Mouse (Mus musculus) megakaryocyte, embryonic 14.5 days (primary cell): Measurements from ENCODE around the gene Ppan.

Source experiments
- FLI1 ChIP-seq: IDR thresholded peaks from 2 replicates; pipeline ENCODE4 v1.6.1; 2012; ENCODE audit warnings: low read length, inconsistent platforms, mixed read lengths
- GATA1 ChIP-seq: IDR thresholded peaks from 3 replicates; pipeline ENCODE4 v1.6.1; 2012; ENCODE audit warnings: mixed read lengths, low read length, inconsistent platforms, borderline replicate concordance

- TF ChIP-seq GATA1, result no peak
- TF ChIP-seq FLI1, result no peak
Measured at GRCm38 (mm10) chr9:20902174-20902491, 14.2 kb downstream of the Ppan start.
